8 mouse cellular contexts compared by ENCODE assay signal in genomic region chr7:98656531-98657221, GRCm38 (mm10). TPM values are rescaled to one million over a fixed set of nuclear protein-coding genes. Genes with fewer than 3 reads are reported as not detected.
DNase-seq lines count a peak whose midpoint lies in the region; ATAC-seq and TF ChIP-seq lines count a peak whose summit lies in the region.

Emsy (minus strand) TSS chr7:98656783.

- no peaks in the 10 kb centered on the region for H3K9me3 ChIP-seq in hindbrain, embryonic 10.5 days
- no peaks in the 10 kb centered on the region for H3K9me3 ChIP-seq in lung, postnatal 0 days (ENCODE audit: low read length)

- DNase-seq in MN1 (ENCODE audit: low spot score) = peak; percentile 97
- DNase-seq in cerebellum, adult 9-10 months = peak; percentile 98
- DNase-seq in hindbrain, embryonic 10.5 days (ENCODE audit: low spot score) = peak; percentile 95
- DNase-seq in layer of hippocampus, adult 9-11 months = peak; percentile 99
- peak; percentile 100 for DNase-seq in lung, postnatal 0 days (ENCODE audit: low spot score)
- DNase-seq in ovary, postnatal 14 days (ENCODE audit: low spot score) = peak; percentile 80
- peak; percentile 91 for DNase-seq in thymus, postnatal 14 days

- H3K36me3 ChIP-seq in hindbrain, embryonic 10.5 days = peaks cover 62% of the 10 kb centered on the region
- H3K36me3 ChIP-seq in lung, postnatal 0 days (ENCODE audit: insufficient read depth, low read length) = no peaks in the 10 kb centered on the region

- H3K4me1 ChIP-seq in hindbrain, embryonic 10.5 days (replicated peaks) = peaks cover 34% of the 10 kb centered on the region
- peaks cover 7% of the 10 kb centered on the region; the same call in 1 of the 2 replicates for H3K4me1 ChIP-seq in lung, postnatal 0 days (ENCODE audit: insufficient read depth, low read depth, low read length)

- no peaks in the 10 kb centered on the region for H3K27me3 ChIP-seq in hindbrain, embryonic 10.5 days (ENCODE audit: insufficient read depth, poor library complexity, severe bottlenecking)
- no peaks in the 10 kb centered on the region for H3K27me3 ChIP-seq in lung, postnatal 0 days (replicated peaks; ENCODE audit: insufficient read depth, low read length)

- H3K27ac ChIP-seq in hindbrain, embryonic 10.5 days = peak within 1 kb of the TSS; percentile 97
- H3K27ac ChIP-seq in lung, postnatal 0 days (ENCODE audit: low read length) = peak within 1 kb of the TSS; percentile 97

- TF ChIP-seq EP300 in lung, postnatal 0 days (IDR thresholded peaks at IDR 0.05) = no peak

- TF ChIP-seq CTCF in lung, postnatal 0 days (IDR thresholded peaks at IDR 0.05) = no peak

- WGBS in hindbrain, embryonic 10.5 days = under 1% methylated on average over 42 of the region's 42 CpGs
- under 1% methylated on average over 40 of the region's 42 CpGs for WGBS in lung, postnatal 0 days

- ATAC-seq in frontal cortex, adult (ENCODE audit: low TSS enrichment) = peak; percentile 95
- peak; percentile 96 for ATAC-seq in lung, postnatal 0 days

- H3K4me2 ChIP-seq in lung, postnatal 0 days (replicated peaks; ENCODE audit: low read depth, low read length) = peak within 1 kb of the TSS; percentile 80

- peak within 1 kb of the TSS; percentile 77 for H3K9ac ChIP-seq in lung, postnatal 0 days (replicated peaks; ENCODE audit: low read depth)

- peak within 1 kb of the TSS; percentile 98 for H3K4me3 ChIP-seq in hindbrain, embryonic 10.5 days
- H3K4me3 ChIP-seq in lung, postnatal 0 days (ENCODE audit: low read depth, low read length) = peak within 1 kb of the TSS; percentile 95

RNA-seq across cellular contexts. Expression of gene Emsy, which starts in this region (rescaled TPM):
- 37.8 and 38.5 TPM in 2 replicates for polyA plus RNA-seq in hindbrain, embryonic 10.5 days (2016; fragmentation: Nextera tagmentation; extraction: Ambion mirVana)
- polyA plus RNA-seq in lung, postnatal 0 days (2015; fragmentation: Nextera tagmentation; extraction: Ambion mirVana) = 8.6 and 10.2 TPM in 2 replicates

Comparison
In these comparisons a context has a peak if more than half of its experiments do, and no peak if none do; other contexts are left out.
1. Peak in every context shown above with its lines: DNase-seq, ATAC-seq, H3K4me3 ChIP-seq and H3K27ac ChIP-seq.